Mouse (Mus musculus): ENCODE results near the gene Ucp2.

Ucp2 gene

GRCm38 (mm10) chr7:100504740-100505487, 11.8 kb downstream of the Ucp2 start:
- DNase-seq: no peak

GRCm38 (mm10) chr7:100506494-100506893, 13.4 kb downstream of the Ucp2 start:
- DNase-seq: no peak

- no peak for DNase-seq
Observed at GRCm38 (mm10) chr7:100508670-100509069, 15.5 kb downstream of the Ucp2 start.

- no peak for DNase-seq
Observed at GRCm38 (mm10) chr7:100511602-100512001, 18.5 kb downstream of the Ucp2 start.

GRCm38 (mm10) chr7:100514573-100514972, 21.4 kb downstream of the Ucp2 start, which contains the start of gene Dnajb13:
Gene Dnajb13, minus strand, starts transcription at chr7:100514960.
- DNase-seq: peak; percentile 34

GRCm38 (mm10) chr7:100520204-100520603, 27.1 kb downstream of the Ucp2 start:
- no peak for DNase-seq

GRCm38 (mm10) chr7:100520663-100521285, 27.6 kb downstream of the Ucp2 start:
- DNase-seq: peak; percentile 85

- no peak for DNase-seq
Observed at GRCm38 (mm10) chr7:100522222-100522621, 29.1 kb downstream of the Ucp2 start.

GRCm38 (mm10) chr7:100524669-100525068, 31.5 kb downstream of the Ucp2 start:
- no peak for DNase-seq

- no peak for DNase-seq
Observed at GRCm38 (mm10) chr7:100530766-100531165, 37.6 kb downstream of the Ucp2 start.

- DNase-seq: no peak
Observed at GRCm38 (mm10) chr7:100533503-100533902, 40.4 kb downstream of the Ucp2 start.

GRCm38 (mm10) chr7:100534216-100534615, 41.1 kb downstream of the Ucp2 start:
- DNase-seq: no peak

GRCm38 (mm10) chr7:100535831-100536230, 42.7 kb downstream of the Ucp2 start:
- no peak for DNase-seq

GRCm38 (mm10) chr7:100536804-100537518, 43.8 kb downstream of the Ucp2 start, which contains the start of gene Coa4:
Gene Coa4, plus strand, starts transcription at chr7:100537071.
- DNase-seq: peak; percentile 97

- DNase-seq: no peak
Observed at GRCm38 (mm10) chr7:100537519-100537902, 44.4 kb downstream of the Ucp2 start.

- DNase-seq: no peak
Observed at GRCm38 (mm10) chr7:100539516-100539915, 46.4 kb downstream of the Ucp2 start.

- no peak for DNase-seq
Observed at GRCm38 (mm10) chr7:100544437-100544836, 51.3 kb downstream of the Ucp2 start.

GRCm38 (mm10) chr7:100547631-100548030, 54.5 kb downstream of the Ucp2 start:
- no peak for DNase-seq

- no peak for DNase-seq
Observed at GRCm38 (mm10) chr7:100549796-100550195, 56.7 kb downstream of the Ucp2 start.

GRCm38 (mm10) chr7:100550338-100551007, 57.3 kb downstream of the Ucp2 start:
- DNase-seq: peak; percentile 36
